Mouse (Mus musculus): Measurements from ENCODE around the gene Hhipl1.

DNA sequence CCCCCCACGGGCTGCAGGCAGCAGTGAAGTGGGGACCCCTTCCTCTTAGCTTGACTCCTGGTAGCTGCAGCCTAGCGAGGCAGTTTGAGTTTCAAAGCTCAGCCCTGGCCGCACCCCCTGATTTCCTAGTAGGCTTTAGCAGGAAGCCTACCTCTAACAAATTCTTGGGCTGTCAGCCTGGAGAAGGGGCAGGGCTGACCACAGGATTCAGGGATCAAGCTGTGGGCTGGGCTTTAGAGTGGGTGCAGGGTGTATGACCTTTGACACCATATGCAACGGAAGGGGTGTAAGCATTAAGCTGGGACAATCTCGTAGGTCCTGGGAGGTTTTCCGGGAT, 65.3 kb downstream of the Hhipl1 start:
- TF ChIP-seq CTCF (conservative IDR thresholded peaks at IDR 0.05; ENCODE audit: insufficient read depth, insufficient read length, low read depth, low read length) (no peak), POLR2A (IDR thresholded peaks at IDR 0.05; ENCODE audit: low read depth, low read length) (no peak)

Data from kidney, adult 2 months (tissue).